Mouse (Mus musculus) yolk sac, embryonic 10.5 days (tissue): ENCODE measurements at regions not wholly inside any gene's neighbourhood (a gene's known extent, or its start where the extent isn't known, plus 50 kb on each side); places are given as distances from the start of the nearest gene placed in this dataset.

Experiments
- DNase-seq: peaks from one replicate; pipeline ENCODE4 v3.0.0-alpha.2; 2017; ENCODE audit warnings: low spot score

GRCm38 (mm10) chr3:99447361-99447760, 207.2 kb downstream of the Tbx15 start:
- no peak for DNase-seq

GRCm38 (mm10) chr3:99447813-99448212, 207.6 kb downstream of the Tbx15 start:
- DNase-seq, result no peak

- DNase-seq, result no peak
Measured at GRCm38 (mm10) chr3:99459036-99459863, 219.1 kb downstream of the Tbx15 start.

GRCm38 (mm10) chr3:99499980-99500379, 259.8 kb downstream of the Tbx15 start:
- DNase-seq, result no peak

GRCm38 (mm10) chr3:99504772-99505171, 264.6 kb downstream of the Tbx15 start:
- no peak for DNase-seq

GRCm38 (mm10) chr3:99512250-99512649, 272.1 kb downstream of the Tbx15 start:
- no peak for DNase-seq

- no peak for DNase-seq
Measured at GRCm38 (mm10) chr3:99512933-99513332, 272.8 kb downstream of the Tbx15 start.

- DNase-seq, result no peak
Measured at GRCm38 (mm10) chr3:99515751-99516150, 275.6 kb downstream of the Tbx15 start.

- no peak for DNase-seq
Measured at GRCm38 (mm10) chr3:99560917-99561316, 320.7 kb downstream of the Tbx15 start.

- no peak for DNase-seq
Measured at GRCm38 (mm10) chr3:99573335-99573976, 311.8 kb upstream of the Spag17 start.

GRCm38 (mm10) chr3:99573977-99574373, 311.2 kb upstream of the Spag17 start:
- no peak for DNase-seq

GRCm38 (mm10) chr3:99602679-99603078, 282.5 kb upstream of the Spag17 start:
- DNase-seq, result no peak

- DNase-seq, result no peak
Measured at GRCm38 (mm10) chr3:99632309-99632708, 252.9 kb upstream of the Spag17 start.

GRCm38 (mm10) chr3:99641343-99642106, 243.7 kb upstream of the Spag17 start:
- no peak for DNase-seq

- DNase-seq, result no peak
Measured at GRCm38 (mm10) chr3:99644910-99645309, 240.3 kb upstream of the Spag17 start.

GRCm38 (mm10) chr3:99645318-99645717, 239.9 kb upstream of the Spag17 start:
- DNase-seq, result no peak

GRCm38 (mm10) chr3:99657617-99658016, 227.6 kb upstream of the Spag17 start:
- no peak for DNase-seq

- DNase-seq, result no peak
Measured at GRCm38 (mm10) chr3:99663783-99664182, 221.4 kb upstream of the Spag17 start.

- DNase-seq, result no peak
Measured at GRCm38 (mm10) chr3:99665363-99665762, 219.8 kb upstream of the Spag17 start.

- DNase-seq, result no peak
Measured at GRCm38 (mm10) chr3:99665902-99666768, 219.1 kb upstream of the Spag17 start.

GRCm38 (mm10) chr3:99674145-99674544, 211.1 kb upstream of the Spag17 start:
- DNase-seq, result no peak

GRCm38 (mm10) chr3:99709506-99709905, 175.7 kb upstream of the Spag17 start:
- DNase-seq, result no peak
